Mouse (Mus musculus) cortical plate, adult 2 months (tissue): Measurements from ENCODE around the gene Cmbl.

Experiments used
- CTCF ChIP-seq: fragments of 200-500 bp; IDR thresholded peaks from 2 replicates; pipeline ENCODE4 v1.5.1; 2011; ENCODE audit warnings: mild to moderate bottlenecking, control low read depth, low read length; ENCODE audit not compliant: insufficient read depth; ENCODE audit errors: extremely low read depth
- POLR2A ChIP-seq: fragments of 200-500 bp; IDR thresholded peaks from 2 replicates; pipeline ENCODE4 v1.6.1; 2011; ENCODE audit warnings: mild to moderate bottlenecking, low read length, control low read depth; ENCODE audit not compliant: insufficient read depth; ENCODE audit errors: extremely low read depth

GRCm38 (mm10) chr15:31532331-31533021 is 32.7 kb upstream of the Cmbl start:
- TF ChIP-seq CTCF (no peak), POLR2A (no peak)
